In genomic region chr9:119426483-119426882, GRCm38 (mm10) we compare ENCODE assay signal across 18 mouse cellular contexts. TPM values are rescaled to one million over a fixed set of nuclear protein-coding genes. Genes with fewer than 3 reads are reported as not detected.
DNase-seq lines count a peak whose midpoint lies in the region; ATAC-seq and TF ChIP-seq lines count a peak whose summit lies in the region.
"Had no signal": no experiment of that assay in that cellular context is flagged by ENCODE, and none has a peak within 500 bp of the region (broad histone marks: within the 10 kb centered on the region; RNA-seq: fewer than 3 reads in every experiment).

No protein-coding gene starts in this region.

- WGBS in forebrain, embryonic 14.5 days, result 63% methylated on average over 7 of the region's 7 CpGs
- 83% methylated on average over 7 of the region's 7 CpGs for WGBS in forebrain, embryonic 11.5 days
- WGBS in hindbrain, embryonic 13.5 days, result 84% methylated on average over 7 of the region's 7 CpGs
- 83% methylated on average over 7 of the region's 7 CpGs for WGBS in hindbrain, embryonic 12.5 days
- WGBS in lung, postnatal 0 days, result 53% methylated on average over 7 of the region's 7 CpGs

- no peak overlapping the region for H3K4me2 ChIP-seq in forebrain, embryonic 14.5 days (ENCODE audit: low read length)
- H3K4me2 ChIP-seq in forebrain, embryonic 11.5 days (ENCODE audit: low read depth, low read length, severe bottlenecking), result no peak overlapping the region
- H3K4me2 ChIP-seq in hindbrain, embryonic 13.5 days, result no peak overlapping the region
- H3K4me2 ChIP-seq in hindbrain, embryonic 12.5 days (replicated peaks), result no peak overlapping the region
- H3K4me2 ChIP-seq in lung, postnatal 0 days (replicated peaks; ENCODE audit: low read depth, low read length), result no peak overlapping the region
- H3K4me2 ChIP-seq: hindbrain, embryonic 14.5 days had no signal

- H3K9me3 ChIP-seq in forebrain, embryonic 14.5 days (replicated peaks; ENCODE audit: control insufficient read depth, low read length), result no peaks in the 10 kb centered on the region
- no peaks in the 10 kb centered on the region for H3K9me3 ChIP-seq in forebrain, embryonic 11.5 days (ENCODE audit: control insufficient read depth, low read length)
- no peaks in the 10 kb centered on the region for H3K9me3 ChIP-seq in hindbrain, embryonic 13.5 days
- H3K9me3 ChIP-seq in hindbrain, embryonic 12.5 days (replicated peaks), result no peaks in the 10 kb centered on the region
- H3K9me3 ChIP-seq in lung, postnatal 0 days (ENCODE audit: low read length), result no peaks in the 10 kb centered on the region

- H3K27ac ChIP-seq in forebrain, embryonic 14.5 days (ENCODE audit: low read depth, low read length), result 0 out of 2 replicates have a peak overlapping the region, but pooled peaks have one; percentile 33
- no peak overlapping the region for H3K27ac ChIP-seq in forebrain, embryonic 11.5 days (ENCODE audit: low read depth, low read length)
- H3K27ac ChIP-seq in hindbrain, embryonic 13.5 days, result peak overlapping the region; percentile 37; the same call in 1 of the 2 replicates
- H3K27ac ChIP-seq in hindbrain, embryonic 12.5 days, result no peak overlapping the region
- peak overlapping the region; percentile 51 for H3K27ac ChIP-seq in lung, postnatal 0 days (ENCODE audit: low read length)

- H3K27me3 ChIP-seq in forebrain, embryonic 14.5 days (replicated peaks; ENCODE audit: control insufficient read depth, insufficient read depth, low read length), result no peaks in the 10 kb centered on the region
- H3K27me3 ChIP-seq in forebrain, embryonic 11.5 days (ENCODE audit: control insufficient read depth, insufficient read depth, low read length), result no peaks in the 10 kb centered on the region
- H3K27me3 ChIP-seq in hindbrain, embryonic 13.5 days, result no peaks in the 10 kb centered on the region
- H3K27me3 ChIP-seq in hindbrain, embryonic 12.5 days, result no peaks in the 10 kb centered on the region
- no peaks in the 10 kb centered on the region for H3K27me3 ChIP-seq in lung, postnatal 0 days (replicated peaks; ENCODE audit: insufficient read depth, low read length)

- no peak for TF ChIP-seq EP300 in lung, postnatal 0 days (IDR thresholded peaks at IDR 0.05)

- no peak overlapping the region for H3K9ac ChIP-seq in forebrain, embryonic 14.5 days (ENCODE audit: low read length)
- no peak overlapping the region for H3K9ac ChIP-seq in forebrain, embryonic 11.5 days (ENCODE audit: low read length)
- no peak overlapping the region for H3K9ac ChIP-seq in hindbrain, embryonic 13.5 days
- H3K9ac ChIP-seq in hindbrain, embryonic 12.5 days, result no peak overlapping the region
- H3K9ac ChIP-seq in lung, postnatal 0 days (replicated peaks; ENCODE audit: low read depth), result no peak overlapping the region
- H3K9ac ChIP-seq: forebrain, postnatal 0 days; hindbrain, embryonic 14.5 days had no signal

- ATAC-seq in forebrain, embryonic 14.5 days, result no peak
- ATAC-seq in forebrain, embryonic 11.5 days (replicated peaks; ENCODE audit: low FRiP score), result no peak
- ATAC-seq in hindbrain, embryonic 13.5 days (ENCODE audit: low FRiP score), result no peak
- no peak for ATAC-seq in hindbrain, embryonic 12.5 days (ENCODE audit: low FRiP score)
- ATAC-seq in lung, postnatal 0 days, result peak; percentile 23
- ATAC-seq: forebrain, postnatal 0 days had no signal

- peaks cover 18% of the 10 kb centered on the region for H3K4me1 ChIP-seq in forebrain, embryonic 14.5 days (ENCODE audit: control insufficient read depth, insufficient read depth, low read length)
- H3K4me1 ChIP-seq in forebrain, embryonic 11.5 days (replicated peaks; ENCODE audit: control insufficient read depth, insufficient read depth, low read length), result 0 out of 2 replicates have a peak, but pooled peaks cover 4% of the 10 kb centered on the region
- peaks cover 44% of the 10 kb centered on the region for H3K4me1 ChIP-seq in hindbrain, embryonic 13.5 days (replicated peaks)
- H3K4me1 ChIP-seq in hindbrain, embryonic 12.5 days, result peaks cover 22% of the 10 kb centered on the region
- H3K4me1 ChIP-seq in lung, postnatal 0 days (ENCODE audit: insufficient read depth, low read depth, low read length), result peaks cover 23% of the 10 kb centered on the region

- DNase-seq in forebrain, embryonic 14.5 days (ENCODE audit: low spot score), result no peak
- no peak for DNase-seq in forebrain, embryonic 11.5 days (ENCODE audit: low spot score)
- peak; percentile 52 for DNase-seq in lung, postnatal 0 days (ENCODE audit: low spot score)
- no peak for DNase-seq in lung, postnatal 14 days
- DNase-seq in skeletal muscle tissue, adult 2 months (ENCODE audit: low read depth, low spot score), result peak; percentile 28
- DNase-seq in adrenal gland, postnatal 25 days, result no peak
- DNase-seq: adrenal gland, adult 2 months; cerebellum, adult 2 months; forebrain, postnatal 0 days; gastrocnemius, postnatal 14 days; liver; right cerebral cortex, adult 18-20 months; thymus, adult 18-20 months had no signal

- peaks cover 41% of the 10 kb centered on the region for H3K36me3 ChIP-seq in forebrain, embryonic 14.5 days (ENCODE audit: control insufficient read depth, insufficient read depth, low read length)
- peaks cover 6% of the 10 kb centered on the region; the same call in 1 of the 2 replicates for H3K36me3 ChIP-seq in forebrain, embryonic 11.5 days (ENCODE audit: control insufficient read depth, insufficient read depth, low read length)
- H3K36me3 ChIP-seq in hindbrain, embryonic 13.5 days, result peaks cover 33% of the 10 kb centered on the region
- peaks cover 34% of the 10 kb centered on the region for H3K36me3 ChIP-seq in hindbrain, embryonic 12.5 days
- H3K36me3 ChIP-seq in lung, postnatal 0 days (ENCODE audit: insufficient read depth, low read length), result no peaks in the 10 kb centered on the region

- H3K4me3 ChIP-seq in forebrain, embryonic 14.5 days (ENCODE audit: low read depth, low read length), result no peak overlapping the region
- no peak overlapping the region for H3K4me3 ChIP-seq in forebrain, embryonic 11.5 days (ENCODE audit: low read depth, low read length)
- no peak overlapping the region for H3K4me3 ChIP-seq in hindbrain, embryonic 13.5 days
- H3K4me3 ChIP-seq in hindbrain, embryonic 12.5 days, result no peak overlapping the region
- no peak overlapping the region for H3K4me3 ChIP-seq in lung, postnatal 0 days (ENCODE audit: low read depth, low read length)
- H3K4me3 ChIP-seq: layer of hippocampus, adult 2 months had no signal

- no peak for TF ChIP-seq CTCF in lung, postnatal 0 days (IDR thresholded peaks at IDR 0.05)

RNA-seq across cellular contexts. Expression of gene Exog, which starts 18.3 kb away (rescaled TPM):
- 54.2 and 64.7 TPM in 2 replicates for polyA plus RNA-seq in forebrain, embryonic 14.5 days (2014; fragmentation: Nextera tagmentation; extraction: Ambion mirVana)
- 44.0 and 47.0 TPM in 2 replicates for polyA plus RNA-seq in forebrain, embryonic 11.5 days (2014; fragmentation: Nextera tagmentation; extraction: Ambion mirVana)
- 48.4 and 51.2 TPM in 2 replicates for polyA plus RNA-seq in hindbrain, embryonic 13.5 days (2015; fragmentation: Nextera tagmentation; extraction: Ambion mirVana)
- polyA plus RNA-seq in hindbrain, embryonic 12.5 days (2016; fragmentation: Nextera tagmentation; extraction: Ambion mirVana), result 42.7 and 43.7 TPM in 2 replicates
- 6.9 and 7.4 TPM in 2 replicates for polyA plus RNA-seq in lung, postnatal 0 days (2015; fragmentation: Nextera tagmentation; extraction: Ambion mirVana)
- 4.6 and 5.1 TPM in 2 replicates for total RNA-seq in adrenal gland, postnatal 25 days (2021)

RNA-seq across cellular contexts. Expression of gene Acvr2b, which starts 24.6 kb away (rescaled TPM):
- 25.9 and 27.5 TPM in 2 replicates for polyA plus RNA-seq in forebrain, embryonic 14.5 days (2014; fragmentation: Nextera tagmentation; extraction: Ambion mirVana)
- polyA plus RNA-seq in forebrain, embryonic 11.5 days (2014; fragmentation: Nextera tagmentation; extraction: Ambion mirVana), result 106 and 133 TPM in 2 replicates
- 44.4 and 48.6 TPM in 2 replicates for polyA plus RNA-seq in hindbrain, embryonic 13.5 days (2015; fragmentation: Nextera tagmentation; extraction: Ambion mirVana)
- 86.6 and 97.4 TPM in 2 replicates for polyA plus RNA-seq in hindbrain, embryonic 12.5 days (2016; fragmentation: Nextera tagmentation; extraction: Ambion mirVana)
- polyA plus RNA-seq in lung, postnatal 0 days (2015; fragmentation: Nextera tagmentation; extraction: Ambion mirVana), result 15.6 TPM in 2 replicates
- total RNA-seq in adrenal gland, postnatal 25 days (2021), result 10.2 and 10.5 TPM in 2 replicates
- total RNA-seq: neutrophil, adult 5-6 weeks had no signal

Comparison
In these comparisons a context has a peak if more than half of its experiments do, and no peak if none do; other contexts are left out.
1. DNase-seq: peak in lung, postnatal 0 days (single experiment) and skeletal muscle tissue, adult 2 months (single experiment); none in forebrain, embryonic 14.5 days (single experiment), forebrain, embryonic 11.5 days (single experiment), lung, postnatal 14 days (single experiment) and adrenal gland, postnatal 25 days (single experiment).
2. H3K27ac ChIP-seq: peak in forebrain, embryonic 14.5 days (single experiment), hindbrain, embryonic 13.5 days (single experiment) and lung, postnatal 0 days (single experiment); none in forebrain, embryonic 11.5 days (single experiment) and hindbrain, embryonic 12.5 days (single experiment).